Mouse (Mus musculus) urinary bladder, adult 2 months (tissue): Measurements from ENCODE around the gene Gm13040. TPM values are rescaled to one million over a fixed set of nuclear protein-coding genes. Genes with fewer than 3 reads are reported as not detected.
"Not testable (repeated sequence)": the region's sequence is repeated elsewhere in the genome, so short reads cannot be mapped to it uniquely, and the experiment has no call there.

ENCODE experiments used
- DNase-seq: peaks from one replicate; pipeline ENCODE4 v3.0.0; 2022; ENCODE audit warnings: low spot score
- polyA plus RNA-seq: library from polyadenylated mRNA; depleted of rRNA; stranded (reverse); fragments of >200 nt; gene quantifications from 2 replicates; pipeline ENCODE4 v1.2.3, GENCODE M21; 2012; rRNA removed

The Gm13040 gene
- not detected in 2 replicates for polyA plus RNA-seq

GRCm38 (mm10) chr4:143535654-143536053 is at the start of gene Gm13040:
Gm13040 (plus strand) TSS chr4:143535954.
- DNase-seq, result not testable (repeated sequence)

GRCm38 (mm10) chr4:143511043-143511442 is 24.7 kb upstream of the Gm13040 start, which contains the start of gene Gm13043:
Gm13043 (plus strand) TSS chr4:143511343.
- DNase-seq, result no peak

GRCm38 (mm10) chr4:143551400-143551799 is 15.6 kb downstream of the Gm13040 start, which contains the start of the genes BC080695 and Gm13057:
BC080695 (plus strand) TSS chr4:143551700.
Gm13057 (plus strand) TSS chr4:143551709.
- DNase-seq, result not testable (repeated sequence)

Other genes starting within 250 kb of the Gm13040 start
- gene Pdpn, start 236.4 kb upstream of the Gm13040 start, polyA plus RNA-seq, result 64.0 and 72.1 TPM in 2 replicates
- gene Lrrc38, start 186.2 kb upstream of the Gm13040 start, polyA plus RNA-seq, result 0.04 TPM in 1 of 2 replicates, not detected in the other
- not detected in 2 replicates for gene Pramel1, start 141.5 kb upstream of the Gm13040 start, polyA plus RNA-seq
- 9.2 and 10.6 TPM in 2 replicates for gene Pramef8, start 123.5 kb upstream of the Gm13040 start, polyA plus RNA-seq
- gene Oog4, start 85.6 kb upstream of the Gm13040 start, polyA plus RNA-seq, result not detected in 2 replicates
- not detected in 2 replicates for gene Gm13043, start 24.6 kb upstream of the Gm13040 start, polyA plus RNA-seq
- gene BC080695, start 15.7 kb downstream of the Gm13040 start, polyA plus RNA-seq, result not detected in 2 replicates
- not detected in 2 replicates for gene Gm13057, start 15.8 kb downstream of the Gm13040 start, polyA plus RNA-seq
- not detected in 2 replicates for gene Gm13083, start 79.0 kb downstream of the Gm13040 start, polyA plus RNA-seq
- gene Gm13088, start 121.3 kb downstream of the Gm13040 start, polyA plus RNA-seq, result not detected in 2 replicates
- gene Gm13089, start 166.8 kb downstream of the Gm13040 start, polyA plus RNA-seq, result not detected in 2 replicates
- not detected in 2 replicates for gene Gm13078, start 183.5 kb downstream of the Gm13040 start, polyA plus RNA-seq